In genomic region chr4:139881796-139882195, GRCm38 (mm10) we compare ENCODE assay signal across 20 mouse cellular contexts. TPM values are rescaled to one million over a fixed set of nuclear protein-coding genes. Genes with fewer than 3 reads are reported as not detected.
"Had no signal": no experiment of that assay in that cellular context is flagged by ENCODE, and none has a peak within 500 bp of the region (broad histone marks: within the 10 kb centered on the region; RNA-seq: fewer than 3 reads in every experiment).

No protein-coding gene starts in this region.

- H3K4me1 ChIP-seq: limb, embryonic 15.5 days; liver, embryonic 15.5 days; lung, embryonic 15.5 days; midbrain, embryonic 15.5 days; neural tube, embryonic 13.5 days had no signal

- H3K9ac ChIP-seq: limb, embryonic 15.5 days; liver, embryonic 15.5 days; lung, embryonic 15.5 days; midbrain, embryonic 15.5 days; neural tube, embryonic 13.5 days had no signal

- H3K27ac ChIP-seq: limb, embryonic 15.5 days; liver, embryonic 15.5 days; lung, embryonic 15.5 days; midbrain, embryonic 15.5 days; neural tube, embryonic 13.5 days had no signal

- H3K36me3 ChIP-seq: limb, embryonic 15.5 days; liver, embryonic 15.5 days; lung, embryonic 15.5 days; midbrain, embryonic 15.5 days; neural tube, embryonic 13.5 days had no signal

- DNase-seq: kidney, adult 8-10 months; kidney, postnatal 36 days; retina, postnatal 1 day; right cerebral cortex, postnatal 4 days; spleen, adult 18-20 months; thymus, adult 2 months; thymus, postnatal 25 days had no signal

- H3K9me3 ChIP-seq: limb, embryonic 15.5 days; liver, embryonic 15.5 days; lung, embryonic 15.5 days; midbrain, embryonic 15.5 days; neural tube, embryonic 13.5 days had no signal

- ATAC-seq: intestine, embryonic 16.5 days; midbrain, embryonic 15.5 days had no signal

- H3K4me3 ChIP-seq: limb, embryonic 15.5 days; liver, embryonic 15.5 days; lung, embryonic 15.5 days; midbrain, embryonic 15.5 days; neural tube, embryonic 13.5 days had no signal

- H3K4me2 ChIP-seq: limb, embryonic 15.5 days; liver, embryonic 15.5 days; lung, embryonic 15.5 days; midbrain, embryonic 15.5 days; neural tube, embryonic 13.5 days had no signal

- H3K27me3 ChIP-seq: limb, embryonic 15.5 days; liver, embryonic 15.5 days; lung, embryonic 15.5 days; midbrain, embryonic 15.5 days; neural tube, embryonic 13.5 days had no signal

RNA-seq across cellular contexts. Expression of gene Pax7, which starts 48.5 kb away (rescaled TPM):
- total RNA-seq: layer of hippocampus, adult 18-20 months; left cerebral cortex, adult 18-20 months; left cerebral cortex, postnatal 25 days; megakaryocyte-erythroid progenitor cell, adult 5-6 weeks had no signal
- polyA plus RNA-seq: intestine, embryonic 16.5 days; kidney, embryonic 16.5 days; stomach, embryonic 14.5 days; urinary bladder, adult 2 months had no signal
